Mouse (Mus musculus): ENCODE results near the gene Gm12185.

DNA sequence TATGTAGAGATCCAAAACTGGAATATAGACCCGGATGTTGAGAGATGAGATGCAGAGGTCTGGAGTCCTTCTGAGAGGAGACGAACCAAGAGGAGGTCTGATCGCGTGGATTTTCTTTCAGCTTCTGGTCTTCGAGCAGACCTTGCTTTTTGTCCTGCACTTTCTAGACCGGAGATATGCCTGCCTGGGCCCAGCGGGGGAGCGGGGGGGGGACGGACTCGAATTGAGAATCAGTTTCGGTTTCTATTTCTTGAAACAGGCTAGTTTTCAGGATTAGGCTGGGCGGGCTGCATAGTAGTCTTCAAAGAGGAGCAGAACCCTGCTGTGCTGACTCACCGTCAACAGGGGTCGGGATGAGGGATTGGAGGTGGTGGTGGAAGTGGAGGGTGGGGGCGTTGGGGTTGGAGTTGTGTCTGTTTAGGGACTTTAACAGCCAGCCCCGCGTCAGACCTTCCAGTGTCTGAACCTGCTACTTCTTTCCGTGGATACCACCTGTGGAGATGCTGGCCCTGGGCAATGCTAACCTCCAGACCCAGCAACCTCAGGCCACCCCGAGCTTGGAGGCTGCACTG lies 120.7 kb downstream of the Gm12185 start, which contains the start of gene Irgm1:
- TF ChIP-seq CTCF (conservative IDR thresholded peaks at IDR 0.05; ENCODE audit: low read length) (no peak), POU5F1 (IDR thresholded peaks at IDR 0.05; ENCODE audit: borderline replicate concordance, low read length) (no peak), NANOG (IDR thresholded peaks at IDR 0.05; ENCODE audit: borderline replicate concordance, low read length) (no peak)
